Mouse (Mus musculus): ENCODE measurements around the gene Tfap4. TPM values are rescaled to one million over a fixed set of nuclear protein-coding genes. Genes with fewer than 3 reads are reported as not detected.

Gene Tfap4
- polyA plus RNA-seq, 1 experiment from 2014 or later = 8.4 TPM

DNA sequence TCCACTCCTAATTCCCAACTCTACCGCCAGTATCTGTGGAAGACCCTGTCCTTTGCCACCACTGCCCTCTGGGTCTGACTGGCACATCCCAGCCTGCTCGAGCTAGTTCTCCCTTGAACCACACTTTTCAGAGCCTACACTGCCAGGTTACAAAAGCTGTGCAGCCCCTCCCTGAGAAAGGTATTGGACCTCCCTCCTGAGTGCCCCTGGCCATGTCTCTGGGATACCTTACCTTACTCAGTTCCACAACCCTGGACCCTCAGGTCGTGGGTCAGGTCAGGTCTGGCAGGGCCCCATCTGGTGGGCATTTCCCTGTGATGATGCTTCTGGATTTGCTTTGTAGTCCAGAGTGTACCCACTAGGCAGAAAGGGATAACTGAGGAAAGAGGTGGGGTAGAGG is 40.0 kb upstream of the Tfap4 start:
- no peak for ATAC-seq (ENCODE audit: insufficient number of reproducible peaks, low FRiP score)
- Histone ChIP-seq H3K9me3 (replicated peaks) (no peaks in the 10 kb centered on the region), H3K9ac (no peak overlapping the region), H3K4me2 (no peak overlapping the region), H3K4me1 (replicated peaks) (peaks cover 93% of the 10 kb centered on the region), H3K4me3 (no peak overlapping the region), H3K27me3 (replicated peaks) (no peaks in the 10 kb centered on the region), H3K36me3 (no peaks in the 10 kb centered on the region), H3K27ac (ENCODE audit: poor library complexity, severe bottlenecking) (0 out of 2 replicates have a peak overlapping the region, but pooled peaks have one; percentile 72)
- 72% methylated on average over 3 of the region's 3 CpGs for WGBS

DNA sequence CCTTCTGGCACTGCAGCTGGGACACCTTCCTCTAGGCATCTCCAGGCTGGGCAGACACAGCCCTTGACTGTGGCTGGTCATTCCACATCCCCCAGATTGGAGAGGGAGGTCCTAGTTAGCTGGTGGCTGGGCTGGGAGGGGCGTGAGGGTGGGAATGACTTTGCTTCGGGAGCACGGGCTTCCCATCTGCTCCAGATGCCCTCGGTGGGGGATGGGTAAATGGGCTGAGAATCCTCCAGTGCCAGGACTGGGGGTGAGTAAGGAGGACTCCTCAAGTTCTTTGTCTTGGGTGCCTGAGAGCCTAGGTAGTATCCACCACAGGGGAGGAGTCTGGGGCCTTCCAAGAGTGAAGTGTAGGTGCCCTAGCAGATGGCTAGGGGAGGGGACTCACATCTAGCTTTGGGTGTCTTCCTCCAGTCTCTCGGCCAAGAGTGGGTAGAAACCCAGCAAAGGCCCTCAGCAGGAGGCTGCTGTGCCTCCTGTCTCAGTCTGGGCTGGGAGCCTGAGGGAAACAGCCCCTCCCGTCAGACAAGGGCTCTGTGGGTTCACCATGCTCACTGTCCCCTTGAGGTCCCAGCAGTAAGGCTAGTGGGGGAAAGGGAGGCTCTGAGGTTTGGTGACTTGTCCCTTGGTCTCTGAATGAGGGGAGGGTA is 39.4 kb upstream of the Tfap4 start:
- H3K4me2 ChIP-seq = peak overlapping the region; percentile 38

DNA sequence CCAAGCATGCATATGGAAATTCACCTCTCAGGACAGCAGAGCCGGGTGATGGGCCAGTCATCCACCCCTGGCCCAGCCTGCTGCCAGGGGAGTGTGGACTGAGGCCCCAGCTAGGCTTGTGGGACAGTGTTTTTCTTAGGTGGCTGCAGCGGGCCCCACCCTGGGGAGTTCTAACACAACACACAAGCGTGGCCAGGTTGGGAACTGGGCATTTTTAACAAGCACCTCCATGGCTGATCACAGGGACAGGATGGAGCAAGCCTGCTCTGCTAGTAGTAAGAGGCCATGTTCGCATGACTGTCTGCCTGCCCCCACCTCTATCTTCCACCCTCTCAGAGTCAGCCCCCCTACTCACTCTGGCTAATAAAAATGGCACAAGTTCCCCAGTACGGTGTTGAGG is 38.4 kb upstream of the Tfap4 start:
- Histone ChIP-seq H3K36me3 (no peaks in the 10 kb centered on the region), H3K4me1 (replicated peaks) (peaks cover 85% of the 10 kb centered on the region), H3K9ac (peak overlapping the region; percentile 34), H3K4me3 (no peak overlapping the region), H3K9me3 (replicated peaks) (no peaks in the 10 kb centered on the region), H3K27ac (ENCODE audit: poor library complexity, severe bottlenecking) (no peak overlapping the region), H3K4me2 (no peak overlapping the region), H3K27me3 (replicated peaks) (no peaks in the 10 kb centered on the region)
- 65% methylated on average over 5 of the region's 5 CpGs for WGBS
- no peak for ATAC-seq (ENCODE audit: insufficient number of reproducible peaks, low FRiP score)

More for the DNA sequence above, 39.4 kb upstream of the Tfap4 start:
- Histone ChIP-seq H3K9me3 (replicated peaks) (no peaks in the 10 kb centered on the region), H3K4me1 (replicated peaks) (peaks cover 87% of the 10 kb centered on the region), H3K36me3 (no peaks in the 10 kb centered on the region), H3K27me3 (replicated peaks) (no peaks in the 10 kb centered on the region), H3K27ac (ENCODE audit: poor library complexity, severe bottlenecking) (0 out of 2 replicates have a peak overlapping the region, but pooled peaks have one; percentile 7), H3K9ac (peak overlapping the region; percentile 47; the same call in 1 of the 2 replicates), H3K4me3 (no peak overlapping the region)
- 32% methylated on average over 6 of the region's 6 CpGs for WGBS
- ATAC-seq (ENCODE audit: insufficient number of reproducible peaks, low FRiP score) = no peak

DNA sequence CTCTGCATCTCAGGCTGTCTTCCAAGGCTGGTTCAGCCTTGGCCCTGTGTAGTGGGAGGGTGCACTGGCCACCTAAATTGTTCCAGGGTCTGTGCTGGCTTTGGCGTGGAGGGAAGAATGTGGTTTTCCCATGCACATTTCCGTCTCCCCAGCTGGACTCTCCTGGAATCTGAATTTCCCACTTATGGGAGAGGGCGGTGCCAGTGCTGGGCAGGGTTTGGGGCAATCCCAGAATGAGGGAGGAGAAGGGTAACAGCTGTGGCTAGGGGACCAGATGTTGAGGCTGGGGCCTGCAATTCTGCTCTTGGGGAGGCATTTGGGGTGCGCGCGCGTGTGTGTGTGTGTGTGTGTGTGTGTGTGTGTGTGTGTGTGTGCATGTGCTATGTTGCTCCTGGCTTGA is 37.6 kb upstream of the Tfap4 start:
- WGBS = 63% methylated on average over 7 of the region's 7 CpGs
- no peaks in the 10 kb centered on the region for H3K27me3 ChIP-seq (replicated peaks)
- ATAC-seq (ENCODE audit: insufficient number of reproducible peaks, low FRiP score) = no peak
- H3K4me2 ChIP-seq = peak overlapping the region; percentile 78
- no peaks in the 10 kb centered on the region for H3K36me3 ChIP-seq
- H3K4me3 ChIP-seq = no peak overlapping the region
- H3K27ac ChIP-seq (ENCODE audit: poor library complexity, severe bottlenecking) = no peak overlapping the region
- no peaks in the 10 kb centered on the region for H3K9me3 ChIP-seq (replicated peaks)
- H3K9ac ChIP-seq = peak overlapping the region; percentile 34; the same call in 1 of the 2 replicates
- H3K4me1 ChIP-seq (replicated peaks) = peaks cover 85% of the 10 kb centered on the region

DNA sequence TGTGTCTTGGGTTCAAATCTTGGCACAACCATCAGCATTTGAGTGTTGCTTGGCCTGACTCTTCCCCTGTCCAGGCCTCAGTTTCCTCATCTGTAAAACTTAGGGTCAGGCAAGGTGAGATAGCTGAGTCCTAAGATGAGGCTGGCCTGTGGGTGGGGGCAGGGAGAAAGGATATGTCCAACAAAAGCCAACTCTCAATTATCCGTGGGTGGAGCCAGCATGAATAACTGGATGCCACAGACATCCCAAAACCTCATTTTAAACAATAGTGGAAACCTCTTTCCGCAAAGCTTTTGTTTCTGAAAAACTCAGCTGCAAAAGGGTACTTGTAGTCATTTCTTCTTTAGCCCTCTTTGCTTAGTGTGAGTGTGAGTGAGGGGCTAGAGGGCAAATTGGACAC is 37.2 kb upstream of the Tfap4 start:
- ATAC-seq (ENCODE audit: insufficient number of reproducible peaks, low FRiP score) = no peak
- no peaks in the 10 kb centered on the region for H3K9me3 ChIP-seq (replicated peaks)
- no peaks in the 10 kb centered on the region for H3K36me3 ChIP-seq
- 68% methylated on average over 2 of the region's 2 CpGs for WGBS
- H3K4me1 ChIP-seq (replicated peaks) = peaks cover 81% of the 10 kb centered on the region
- H3K4me3 ChIP-seq = peak overlapping the region; percentile 87
- peak overlapping the region; percentile 97; the same call in 1 of the 2 replicates for H3K9ac ChIP-seq
- peak overlapping the region; percentile 78 for H3K4me2 ChIP-seq
- no peaks in the 10 kb centered on the region for H3K27me3 ChIP-seq (replicated peaks)
- 0 out of 2 replicates have a peak overlapping the region, but pooled peaks have one; percentile 42 for H3K27ac ChIP-seq (ENCODE audit: poor library complexity, severe bottlenecking)

DNA sequence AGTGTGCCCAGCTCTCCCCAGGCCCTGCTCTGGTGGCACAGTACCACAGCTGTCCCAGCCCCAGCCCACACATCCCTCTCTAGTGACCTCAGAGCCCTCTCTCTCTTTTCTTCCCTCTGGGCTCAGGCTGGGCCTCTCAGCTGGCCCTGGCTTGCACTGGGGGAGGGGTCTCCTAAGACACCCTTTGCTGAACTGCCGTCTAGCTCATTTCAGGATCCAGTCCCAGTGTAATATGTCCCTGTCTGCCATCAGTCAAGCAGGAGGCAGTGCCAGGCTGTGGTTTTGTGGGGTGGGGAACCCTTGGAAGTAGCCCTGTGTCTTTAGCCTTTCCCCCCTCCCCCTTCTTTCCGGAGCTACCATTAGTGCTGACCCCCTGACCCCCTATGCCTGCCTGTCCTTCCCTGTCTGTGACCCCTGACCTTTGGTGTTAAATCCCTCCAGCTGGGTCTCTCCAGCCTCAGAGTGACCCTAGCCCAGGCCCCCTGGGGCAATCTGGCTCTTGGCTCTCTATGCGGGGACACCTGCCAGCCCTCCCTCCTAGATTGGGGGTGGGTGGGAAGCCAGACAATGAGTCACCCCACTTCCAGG is 36.6 kb upstream of the Tfap4 start:
- peak overlapping the region; percentile 87 for H3K4me3 ChIP-seq
- H3K36me3 ChIP-seq = peaks cover under 1% of the 10 kb centered on the region; the same call in 1 of the 2 replicates
- H3K9me3 ChIP-seq (replicated peaks) = no peaks in the 10 kb centered on the region
- peaks cover 76% of the 10 kb centered on the region for H3K4me1 ChIP-seq (replicated peaks)
- peak overlapping the region; percentile 96 for H3K27ac ChIP-seq (ENCODE audit: poor library complexity, severe bottlenecking)
- peak overlapping the region; percentile 97 for H3K9ac ChIP-seq
- H3K27me3 ChIP-seq (replicated peaks) = no peaks in the 10 kb centered on the region
- peak overlapping the region; percentile 78 for H3K4me2 ChIP-seq
- 12% methylated on average over 3 of the region's 3 CpGs for WGBS
- no peak for ATAC-seq (ENCODE audit: insufficient number of reproducible peaks, low FRiP score)

DNA sequence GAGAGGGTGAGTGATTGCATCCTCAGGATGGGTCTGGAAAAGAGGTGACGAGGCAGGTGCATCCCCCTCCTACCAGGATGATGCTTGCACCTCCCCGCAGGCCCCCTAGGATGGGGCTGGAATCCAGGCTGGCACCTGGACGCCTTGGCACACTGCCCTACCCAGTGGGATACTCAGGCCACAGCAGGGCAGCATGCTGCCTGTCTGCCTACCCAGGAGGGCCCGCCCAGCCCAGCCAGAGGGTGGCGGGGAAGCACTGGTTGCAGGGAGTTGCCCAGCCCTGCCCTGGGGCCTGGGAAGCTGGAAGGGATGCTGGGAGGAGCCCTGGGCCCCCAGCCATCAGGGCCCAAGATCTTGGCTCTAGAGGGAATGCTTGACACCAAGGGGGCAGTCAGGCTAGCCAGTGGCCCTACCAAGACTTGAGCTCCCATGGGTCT is 35.9 kb upstream of the Tfap4 start:
- ATAC-seq (ENCODE audit: insufficient number of reproducible peaks, low FRiP score) = peak; percentile 30
- WGBS = 12% methylated on average over 5 of the region's 5 CpGs
- no peaks in the 10 kb centered on the region for H3K9me3 ChIP-seq (replicated peaks)
- peak overlapping the region; percentile 97 for H3K9ac ChIP-seq
- H3K4me3 ChIP-seq = peak overlapping the region; percentile 87
- H3K27ac ChIP-seq (ENCODE audit: poor library complexity, severe bottlenecking) = peak overlapping the region; percentile 96
- H3K27me3 ChIP-seq (replicated peaks) = no peaks in the 10 kb centered on the region
- peaks cover 69% of the 10 kb centered on the region for H3K4me1 ChIP-seq (replicated peaks)
- peaks cover 7% of the 10 kb centered on the region for H3K36me3 ChIP-seq
- peak overlapping the region; percentile 78 for H3K4me2 ChIP-seq

DNA sequence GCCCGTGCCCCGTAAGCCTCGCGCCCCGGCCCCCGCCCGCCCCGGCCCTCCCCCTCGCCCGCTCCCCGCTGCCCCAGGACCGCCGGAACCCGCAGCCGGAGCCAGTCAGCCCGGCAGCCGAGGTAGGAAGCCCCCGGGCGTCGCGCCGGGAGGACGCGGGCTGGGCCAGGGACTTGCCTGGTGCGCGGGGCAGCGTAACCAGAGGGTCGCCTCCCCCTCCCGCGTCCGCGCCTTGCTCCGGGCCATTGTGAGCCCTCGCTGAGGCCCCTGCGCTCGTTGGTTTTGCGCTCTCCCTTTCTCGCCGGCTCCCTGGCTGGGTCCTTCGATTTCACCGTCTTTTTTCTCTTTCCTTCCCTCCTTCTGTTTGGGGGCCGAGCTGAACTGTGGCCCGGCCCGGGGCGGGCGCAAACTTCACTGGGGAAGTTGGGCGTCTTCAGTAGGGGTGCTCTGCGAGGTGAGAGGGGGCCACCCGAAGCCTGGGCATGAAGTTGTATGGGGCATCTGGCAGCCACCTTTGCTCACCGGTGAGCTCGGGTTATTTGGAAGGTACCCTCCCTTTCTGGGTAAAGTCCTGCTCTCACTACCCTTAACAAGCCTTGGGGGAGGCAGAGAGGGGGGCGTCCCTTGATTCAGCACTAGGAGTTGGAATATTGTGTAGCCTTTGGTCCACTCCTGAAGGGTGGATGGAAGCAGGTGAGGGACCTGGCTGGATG is 35.3 kb upstream of the Tfap4 start:
- Histone ChIP-seq H3K27ac (ENCODE audit: poor library complexity, severe bottlenecking) (peak overlapping the region; percentile 96), H3K36me3 (peaks cover 10% of the 10 kb centered on the region), H3K9ac (peak overlapping the region; percentile 97), H3K4me1 (replicated peaks) (peaks cover 64% of the 10 kb centered on the region), H3K9me3 (replicated peaks) (no peaks in the 10 kb centered on the region), H3K4me2 (peak overlapping the region; percentile 78), H3K4me3 (peak overlapping the region; percentile 87), H3K27me3 (replicated peaks) (no peaks in the 10 kb centered on the region)
- WGBS = under 1% methylated on average over 48 of the region's 52 CpGs
- peak; percentile 22 for ATAC-seq (ENCODE audit: insufficient number of reproducible peaks, low FRiP score)

DNA sequence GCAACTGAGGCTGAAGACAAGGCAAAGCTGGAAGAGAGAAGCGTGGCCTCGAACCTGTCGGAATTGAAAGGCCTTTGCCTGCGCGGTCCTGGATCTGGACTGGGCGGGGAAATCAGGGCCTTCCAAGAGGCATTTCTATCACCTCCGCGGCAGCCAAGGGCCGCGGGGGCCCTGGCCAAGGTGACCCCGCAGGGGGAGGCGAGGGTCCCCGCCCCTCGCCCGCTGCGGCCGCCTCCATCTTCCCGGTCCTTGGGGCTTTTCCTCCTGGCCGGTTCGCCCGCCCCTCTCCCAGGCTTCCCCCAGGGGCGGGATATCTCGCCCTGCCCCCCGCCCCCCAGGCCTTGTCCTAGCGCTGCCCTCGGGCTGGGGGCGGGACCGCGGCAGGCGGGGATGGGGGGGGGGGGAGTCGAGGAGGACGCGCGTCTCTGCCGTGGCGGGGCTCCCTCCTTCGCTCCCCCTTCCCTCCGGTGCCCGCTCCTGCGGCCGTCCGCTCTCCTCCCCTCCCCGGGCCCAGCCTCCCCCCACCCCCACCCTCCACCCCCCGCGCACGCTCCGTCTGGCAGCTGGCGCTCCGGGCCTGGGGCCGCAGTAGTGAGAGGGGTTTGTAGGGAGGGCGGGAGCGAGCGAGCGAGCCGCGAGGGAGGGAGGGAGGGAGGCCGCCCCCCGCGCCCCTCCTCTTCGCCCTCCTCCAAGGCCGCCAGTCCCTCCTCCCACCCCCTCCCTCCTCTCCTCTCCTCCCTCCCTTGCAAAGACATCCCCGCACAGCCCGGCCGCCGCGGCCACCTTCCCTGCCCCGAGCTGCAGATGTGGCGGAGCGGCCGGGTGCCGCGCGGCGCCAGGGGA is 34.5 kb upstream of the Tfap4 start, which contains the start of gene Glis2:
Gene Glis2 (plus strand): TSS at position 743 of the 843 bp plus-strand sequence.
- Histone ChIP-seq H3K4me2 (peak within 1 kb of the TSS; percentile 78), H3K27me3 (replicated peaks) (no peaks in the 10 kb centered on the region), H3K9ac (peak within 1 kb of the TSS; percentile 97), H3K4me3 (peak within 1 kb of the TSS; percentile 87), H3K9me3 (replicated peaks) (no peaks in the 10 kb centered on the region), H3K36me3 (peaks cover 14% of the 10 kb centered on the region), H3K27ac (ENCODE audit: poor library complexity, severe bottlenecking) (peak within 1 kb of the TSS; percentile 96), H3K4me1 (replicated peaks) (peaks cover 56% of the 10 kb centered on the region)
- peak; percentile 86 for ATAC-seq (ENCODE audit: insufficient number of reproducible peaks, low FRiP score)
- WGBS = under 1% methylated on average over 21 of the region's 74 CpGs

Measured in heart, embryonic 12.5 days (tissue).